Mouse (Mus musculus): ENCODE measurements around the gene Otoa. TPM values are rescaled to one million over a fixed set of nuclear protein-coding genes. Genes with fewer than 3 reads are reported as not detected.

The Otoa gene
- polyA plus RNA-seq, 1 experiment from 2014 or later = 0.05 TPM

- H3K4me3 ChIP-seq = no peak overlapping the region
- no peaks in the 10 kb centered on the region for H3K27me3 ChIP-seq (replicated peaks; ENCODE audit: low read depth, poor library complexity, severe bottlenecking)
- H3K27ac ChIP-seq (replicated peaks) = no peak overlapping the region
- no peaks in the 10 kb centered on the region for H3K9me3 ChIP-seq
- peak; percentile 32 for DNase-seq (ENCODE audit: low spot score)
- WGBS = 15% methylated on average over 4 of the region's 4 CpGs
- peaks cover 8% of the 10 kb centered on the region; the same call in 1 of the 2 replicates for H3K36me3 ChIP-seq (replicated peaks)
- peaks cover 23% of the 10 kb centered on the region for H3K4me1 ChIP-seq
Observed at GRCm38 (mm10) chr7:121085500-121085899, 4.0 kb downstream of the Otoa start.

DNA sequence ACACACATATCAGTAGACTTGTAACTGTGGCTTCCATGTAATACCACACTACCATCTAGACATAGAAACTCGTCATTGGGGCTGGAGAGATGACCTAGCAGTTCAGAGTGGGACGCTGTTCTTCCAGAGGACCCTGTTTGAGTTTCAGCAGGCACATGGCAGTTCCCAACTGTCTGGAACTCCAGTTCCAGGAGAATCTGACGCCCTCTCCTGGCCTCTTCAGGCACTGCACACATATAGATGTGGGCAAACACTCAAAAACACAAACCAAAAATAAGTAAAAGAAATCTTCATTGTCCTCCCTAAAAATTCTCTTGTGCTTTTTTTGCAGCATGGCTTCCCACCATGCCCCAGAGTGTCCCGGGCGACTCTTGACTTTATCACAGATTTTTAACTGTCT lies 7.3 kb downstream of the Otoa start:
- Histone ChIP-seq H3K4me1 (peaks cover 18% of the 10 kb centered on the region), H3K27me3 (replicated peaks; ENCODE audit: low read depth, poor library complexity, severe bottlenecking) (no peaks in the 10 kb centered on the region), H3K9me3 (no peaks in the 10 kb centered on the region), H3K27ac (replicated peaks) (no peak overlapping the region), H3K36me3 (replicated peaks) (no peaks in the 10 kb centered on the region), H3K4me3 (no peak overlapping the region)
- 79% methylated on average over 5 of the region's 5 CpGs for WGBS
- DNase-seq (ENCODE audit: low spot score) = no peak

DNA sequence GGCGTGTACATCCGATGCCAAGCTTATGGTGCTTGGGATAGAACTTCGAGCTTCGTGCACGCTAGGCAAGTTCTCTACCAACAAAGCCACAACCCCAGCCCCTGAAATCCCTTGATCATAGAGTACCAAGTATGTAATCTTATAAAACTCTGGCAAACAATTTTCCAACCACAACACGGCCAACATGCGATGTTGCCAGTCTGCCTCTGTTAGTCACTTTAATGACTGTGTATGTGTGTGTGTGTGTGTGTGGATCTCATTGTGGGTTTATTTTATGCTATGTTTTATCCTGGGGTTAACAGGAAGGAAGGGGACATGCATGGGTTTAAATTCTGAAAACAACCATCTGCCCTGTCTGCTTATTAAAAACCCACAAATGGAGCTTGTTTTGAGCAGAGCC lies 9.3 kb downstream of the Otoa start:
- Histone ChIP-seq H3K36me3 (replicated peaks) (no peaks in the 10 kb centered on the region), H3K27me3 (replicated peaks; ENCODE audit: low read depth, poor library complexity, severe bottlenecking) (no peaks in the 10 kb centered on the region), H3K4me3 (no peak overlapping the region), H3K27ac (replicated peaks) (no peak overlapping the region), H3K9me3 (no peaks in the 10 kb centered on the region), H3K4me1 (peaks cover 7% of the 10 kb centered on the region)
- WGBS = 91% methylated on average over 7 of the region's 7 CpGs
- no peak for DNase-seq (ENCODE audit: low spot score)

DNA sequence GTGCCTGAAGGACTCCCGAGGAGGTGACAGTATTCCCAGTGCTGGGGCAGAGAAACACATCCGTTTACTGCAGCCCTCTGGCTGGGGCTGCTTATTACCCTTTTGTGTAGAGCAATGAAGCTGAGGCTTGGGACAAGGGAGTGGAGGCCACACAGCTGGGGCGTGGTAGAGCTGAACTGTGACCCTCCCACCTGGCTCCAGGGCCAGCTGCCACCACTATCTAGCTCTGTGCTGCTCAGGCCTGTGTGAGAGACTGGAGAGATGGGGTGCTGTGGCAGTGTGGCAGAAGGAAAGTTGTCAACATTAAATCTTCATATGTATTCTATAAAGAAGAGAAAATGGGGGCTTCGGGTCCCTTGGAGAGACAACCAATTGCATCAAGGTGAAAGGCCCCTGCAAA lies 11.6 kb downstream of the Otoa start:
- no peak overlapping the region for H3K27ac ChIP-seq (replicated peaks)
- no peaks in the 10 kb centered on the region for H3K36me3 ChIP-seq (replicated peaks)
- WGBS = 80% methylated on average over 4 of the region's 4 CpGs
- no peak for DNase-seq (ENCODE audit: low spot score)
- H3K4me1 ChIP-seq = 0 out of 2 replicates have a peak, but pooled peaks cover 4% of the 10 kb centered on the region
- H3K4me3 ChIP-seq = no peak overlapping the region
- H3K9me3 ChIP-seq = no peaks in the 10 kb centered on the region
- no peaks in the 10 kb centered on the region for H3K27me3 ChIP-seq (replicated peaks; ENCODE audit: low read depth, poor library complexity, severe bottlenecking)

DNA sequence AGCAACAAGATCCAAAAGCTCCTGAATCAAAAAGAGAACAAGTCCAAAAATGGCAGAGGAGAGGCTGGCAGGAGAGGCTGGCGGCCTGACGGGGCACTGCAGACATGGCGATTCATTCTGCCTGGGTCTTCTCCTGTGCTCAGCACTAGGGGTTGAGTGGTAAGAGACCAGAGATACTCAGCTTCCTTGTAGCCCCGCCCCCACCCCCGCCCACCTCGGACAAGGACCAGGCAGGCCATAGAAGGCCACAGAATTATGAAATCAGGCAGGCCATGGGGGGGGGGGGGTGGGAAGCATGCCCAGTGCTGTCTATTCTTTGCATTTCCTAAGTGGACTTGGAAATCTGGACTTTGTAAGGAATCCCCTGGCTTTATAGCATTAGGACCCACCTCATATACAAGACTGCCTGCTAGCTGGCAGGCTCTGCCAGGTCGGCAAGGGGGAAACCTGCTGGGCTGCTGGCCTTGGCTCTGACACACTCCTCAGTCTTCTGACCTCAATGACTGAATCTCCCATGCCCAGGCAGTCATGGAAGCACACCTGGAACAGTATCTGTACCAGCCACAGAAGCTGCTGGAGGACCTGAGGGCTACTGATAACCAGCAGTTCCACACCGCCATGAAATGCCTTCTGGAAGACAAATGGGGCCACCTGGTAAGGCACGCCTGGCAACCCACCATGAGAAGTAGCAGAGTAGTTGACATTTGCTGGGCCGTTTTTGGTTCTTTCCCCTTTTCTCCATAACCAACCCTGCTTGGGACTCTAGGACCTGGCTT lies 17.4 kb downstream of the Otoa start:
- H3K9me3 ChIP-seq = no peaks in the 10 kb centered on the region
- DNase-seq (ENCODE audit: low spot score) = no peak
- 0 out of 2 replicates have a peak, but pooled peaks cover 4% of the 10 kb centered on the region for H3K4me1 ChIP-seq
- 75% methylated on average over 10 of the region's 10 CpGs for WGBS
- no peaks in the 10 kb centered on the region for H3K27me3 ChIP-seq (replicated peaks; ENCODE audit: low read depth, poor library complexity, severe bottlenecking)
- no peaks in the 10 kb centered on the region for H3K36me3 ChIP-seq (replicated peaks)
- no peak overlapping the region for H3K4me3 ChIP-seq
- no peak overlapping the region for H3K27ac ChIP-seq (replicated peaks)

DNA sequence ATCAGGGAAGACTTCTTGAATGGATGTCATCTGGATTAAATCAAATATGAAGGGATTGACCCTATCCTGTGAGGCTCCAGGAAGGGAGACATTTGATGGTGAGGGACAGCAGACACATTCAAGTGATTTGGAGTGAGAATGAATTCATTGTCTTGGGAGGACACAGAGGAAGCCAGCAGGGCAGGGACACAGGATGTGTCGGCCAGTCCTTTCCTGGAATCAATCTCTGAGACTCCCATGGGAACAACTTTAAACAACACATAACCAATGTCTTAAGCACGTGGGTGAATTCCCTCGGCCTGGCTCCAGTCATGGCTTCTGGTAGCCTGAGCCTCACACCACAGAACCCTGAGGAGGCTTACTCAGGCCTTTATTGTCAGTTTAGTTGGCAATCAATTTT lies 26.4 kb downstream of the Otoa start:
- Histone ChIP-seq H3K27me3 (replicated peaks; ENCODE audit: low read depth, poor library complexity, severe bottlenecking) (no peaks in the 10 kb centered on the region), H3K4me3 (no peak overlapping the region)
- 40% methylated on average over 3 of the region's 3 CpGs for whole genome bisulfite sequencing

DNA sequence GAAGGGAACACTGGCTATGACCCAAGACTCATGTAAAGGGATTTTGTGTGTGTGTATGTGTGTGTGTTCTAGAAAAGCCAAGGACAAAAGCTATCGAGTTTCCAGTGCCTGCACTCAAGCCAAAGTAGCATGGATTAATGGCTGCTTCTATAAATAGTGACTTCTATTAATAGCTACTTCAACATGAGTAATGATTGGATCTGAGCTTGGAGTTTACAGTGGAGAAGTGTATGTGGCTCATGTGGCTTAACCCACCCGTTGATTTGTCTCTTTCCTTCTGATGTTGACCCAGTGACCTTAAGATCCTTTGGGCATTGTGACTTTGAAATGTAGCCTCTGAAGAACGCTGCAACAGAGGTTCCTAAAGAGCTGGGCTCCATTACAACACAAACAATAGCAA lies 29.9 kb downstream of the Otoa start:
- 46% methylated on average over 3 of the region's 3 CpGs for WGBS
- no peaks in the 10 kb centered on the region for H3K9me3 ChIP-seq
- peaks cover 8% of the 10 kb centered on the region; the same call in 1 of the 2 replicates for H3K4me1 ChIP-seq
- no peak for DNase-seq (ENCODE audit: low spot score)
- no peaks in the 10 kb centered on the region for H3K36me3 ChIP-seq (replicated peaks)
- no peak overlapping the region for H3K4me3 ChIP-seq
- no peak overlapping the region for H3K27ac ChIP-seq (replicated peaks)
- H3K27me3 ChIP-seq (replicated peaks; ENCODE audit: low read depth, poor library complexity, severe bottlenecking) = no peaks in the 10 kb centered on the region

More for the DNA sequence above, 26.4 kb downstream of the Otoa start:
- no peaks in the 10 kb centered on the region for H3K36me3 ChIP-seq (replicated peaks)
- H3K27ac ChIP-seq (replicated peaks) = no peak overlapping the region
- H3K9me3 ChIP-seq = no peaks in the 10 kb centered on the region
- H3K4me1 ChIP-seq = peaks cover 8% of the 10 kb centered on the region; the same call in 1 of the 2 replicates
- no peak for DNase-seq (ENCODE audit: low spot score)

DNA sequence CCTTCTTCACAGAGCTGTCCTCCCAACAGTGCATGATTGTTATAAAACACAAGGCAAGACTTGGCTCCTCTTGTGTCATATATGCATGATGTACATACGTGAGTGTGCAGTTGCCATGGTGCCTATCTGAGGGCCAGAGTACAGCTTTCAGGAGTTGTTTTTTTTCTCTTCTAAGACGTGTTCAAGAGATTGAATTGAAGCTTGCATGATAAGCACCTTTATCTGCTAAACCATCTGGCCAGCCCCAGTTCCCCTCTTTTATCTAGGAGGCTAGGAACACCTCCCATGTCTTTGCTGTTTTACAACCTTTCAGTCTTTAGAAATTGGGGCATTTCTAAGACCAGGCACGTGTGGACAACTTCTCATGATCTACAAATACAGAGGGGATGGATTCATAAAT lies 30.3 kb downstream of the Otoa start:
- 82% methylated on average over 3 of the region's 3 CpGs for WGBS
- DNase-seq (ENCODE audit: low spot score) = no peak
- no peak overlapping the region for H3K27ac ChIP-seq (replicated peaks)

DNA sequence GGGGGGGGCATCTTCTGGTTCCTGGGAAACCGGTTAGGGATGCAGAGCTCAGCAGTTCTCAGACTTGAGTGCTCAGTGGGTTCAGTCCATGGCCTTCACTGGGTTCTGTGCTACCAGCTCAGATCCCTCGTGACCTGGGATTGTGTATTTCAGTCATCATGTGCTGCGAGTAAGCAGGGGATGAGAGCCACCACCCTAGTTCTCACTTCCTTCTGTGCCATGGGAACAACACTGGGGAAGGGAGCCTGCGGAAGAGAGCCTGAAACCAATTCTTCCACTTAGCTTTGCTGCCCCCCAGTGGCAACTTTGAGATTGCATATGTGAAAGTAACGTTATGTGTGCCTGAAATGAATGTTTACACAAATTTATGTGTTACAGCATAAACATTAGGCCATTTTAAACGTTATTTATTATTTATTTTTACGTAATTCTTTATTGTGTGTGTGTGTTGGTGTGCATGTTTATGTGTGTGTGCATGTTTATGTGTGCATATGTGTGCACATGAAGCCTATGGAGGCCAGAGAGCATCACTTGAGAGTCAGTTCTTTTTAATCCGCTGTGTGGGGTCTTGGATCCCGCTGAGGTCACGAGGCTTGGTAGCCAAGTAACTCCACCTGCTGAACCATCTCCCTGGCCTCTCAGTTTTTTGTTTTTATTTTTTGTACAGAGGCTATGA lies 38.8 kb downstream of the Otoa start:
- Histone ChIP-seq H3K9me3 (no peaks in the 10 kb centered on the region), H3K4me3 (no peak overlapping the region), H3K4me1 (no peaks in the 10 kb centered on the region), H3K27ac (replicated peaks) (no peak overlapping the region), H3K27me3 (replicated peaks; ENCODE audit: low read depth, poor library complexity, severe bottlenecking) (no peaks in the 10 kb centered on the region), H3K36me3 (replicated peaks) (no peaks in the 10 kb centered on the region)
- WGBS = 13% methylated on average over 10 of the region's 10 CpGs
- DNase-seq (ENCODE audit: low spot score) = peak; percentile 82

More for the DNA sequence above, 30.3 kb downstream of the Otoa start:
- Histone ChIP-seq H3K27me3 (replicated peaks; ENCODE audit: low read depth, poor library complexity, severe bottlenecking) (no peaks in the 10 kb centered on the region), H3K4me3 (no peak overlapping the region), H3K36me3 (replicated peaks) (no peaks in the 10 kb centered on the region), H3K4me1 (peaks cover 8% of the 10 kb centered on the region; the same call in 1 of the 2 replicates), H3K9me3 (no peaks in the 10 kb centered on the region)

DNA sequence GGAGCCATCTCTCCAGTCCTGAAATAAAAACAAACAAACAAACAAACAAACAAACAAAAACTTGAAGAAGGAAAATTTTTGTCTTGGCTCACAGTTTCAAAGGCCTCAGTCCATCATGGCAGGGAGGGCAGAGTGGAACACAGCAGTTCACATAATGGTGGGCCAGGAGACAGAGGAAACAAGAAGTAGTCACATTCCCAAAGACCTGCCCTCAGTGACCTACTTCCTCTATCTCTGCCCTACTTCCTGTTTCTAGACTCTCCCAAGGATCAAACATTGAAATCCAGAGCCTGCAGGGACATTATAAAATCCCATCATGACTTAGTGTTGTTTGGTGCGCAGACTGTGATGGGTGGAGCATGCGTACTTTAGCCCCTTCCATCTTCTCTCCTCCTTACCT lies 49.4 kb downstream of the Otoa start:
- no peak for DNase-seq (ENCODE audit: low spot score)
- H3K4me1 ChIP-seq = no peaks in the 10 kb centered on the region
- 95% methylated on average over 2 of the region's 2 CpGs for WGBS
- no peaks in the 10 kb centered on the region for H3K27me3 ChIP-seq (replicated peaks; ENCODE audit: low read depth, poor library complexity, severe bottlenecking)
- no peak overlapping the region for H3K4me3 ChIP-seq
- H3K36me3 ChIP-seq (replicated peaks) = no peaks in the 10 kb centered on the region
- H3K9me3 ChIP-seq = peaks cover 5% of the 10 kb centered on the region; the same call in 1 of the 2 replicates
- H3K27ac ChIP-seq (replicated peaks) = no peak overlapping the region

GRCm38 (mm10) chr7:121141274-121141673 lies 59.8 kb downstream of the Otoa start:
- peaks cover 11% of the 10 kb centered on the region for H3K4me1 ChIP-seq
- H3K27me3 ChIP-seq (replicated peaks; ENCODE audit: low read depth, poor library complexity, severe bottlenecking) = no peaks in the 10 kb centered on the region
- DNase-seq (ENCODE audit: low spot score) = no peak
- no peaks in the 10 kb centered on the region for H3K9me3 ChIP-seq
- no peak overlapping the region for H3K27ac ChIP-seq (replicated peaks)
- whole genome bisulfite sequencing = 87% methylated on average over 5 of the region's 5 CpGs
- no peak overlapping the region for H3K4me3 ChIP-seq
- no peaks in the 10 kb centered on the region for H3K36me3 ChIP-seq (replicated peaks)

DNA sequence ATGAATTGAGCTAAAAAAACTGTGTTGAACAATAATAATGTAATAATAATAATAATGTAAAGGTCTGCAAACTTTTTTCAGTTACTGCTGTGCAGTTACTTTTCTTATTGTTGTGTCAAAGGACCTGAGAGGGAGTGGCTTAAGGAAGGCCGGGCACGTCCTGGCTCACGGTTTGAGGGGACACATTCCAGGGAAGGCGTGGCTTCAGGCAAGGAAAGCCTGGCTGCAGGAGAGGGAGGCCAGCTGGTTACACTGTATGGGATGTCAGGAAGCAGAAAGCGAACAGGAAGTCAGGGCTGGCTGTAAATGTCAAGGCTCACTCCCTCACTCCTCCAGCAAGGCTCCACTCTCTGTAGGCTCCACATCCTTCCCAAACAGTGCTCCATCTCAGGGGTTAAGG lies 69.2 kb downstream of the Otoa start:
- no peak for DNase-seq (ENCODE audit: low spot score)
- WGBS = 78% methylated on average over 5 of the region's 5 CpGs

DNA sequence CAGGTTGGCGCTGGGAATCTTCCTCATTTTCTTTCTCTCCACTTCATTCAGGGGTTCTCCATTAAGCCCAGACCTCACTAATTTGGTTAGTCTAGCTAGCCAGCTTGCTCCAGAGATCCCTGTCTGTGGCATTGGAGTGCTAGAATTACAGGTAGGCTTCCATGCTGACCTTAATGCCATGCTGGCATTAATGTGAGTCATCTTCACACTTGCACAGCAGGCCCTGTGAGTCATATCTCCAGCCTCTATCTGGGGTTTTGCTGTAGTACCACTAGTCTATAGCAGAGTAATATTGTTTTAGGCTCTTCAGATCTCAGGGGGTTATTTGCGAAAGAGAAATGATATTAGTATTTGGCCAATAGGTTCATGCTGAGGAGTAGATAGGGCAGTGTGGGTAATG lies 70.7 kb downstream of the Otoa start:
- H3K27ac ChIP-seq (replicated peaks) = no peak overlapping the region
- no peaks in the 10 kb centered on the region for H3K36me3 ChIP-seq (replicated peaks)
- WGBS = 96% methylated on average over 2 of the region's 2 CpGs
- no peak for DNase-seq (ENCODE audit: low spot score)
- no peaks in the 10 kb centered on the region for H3K27me3 ChIP-seq (replicated peaks; ENCODE audit: low read depth, poor library complexity, severe bottlenecking)
- H3K9me3 ChIP-seq = no peaks in the 10 kb centered on the region
- no peaks in the 10 kb centered on the region for H3K4me1 ChIP-seq
- H3K4me3 ChIP-seq = no peak overlapping the region

More for the DNA sequence above, 69.2 kb downstream of the Otoa start:
- no peaks in the 10 kb centered on the region for H3K9me3 ChIP-seq
- no peak overlapping the region for H3K27ac ChIP-seq (replicated peaks)
- no peak overlapping the region for H3K4me3 ChIP-seq
- no peaks in the 10 kb centered on the region for H3K27me3 ChIP-seq (replicated peaks; ENCODE audit: low read depth, poor library complexity, severe bottlenecking)
- H3K4me1 ChIP-seq = no peaks in the 10 kb centered on the region
- H3K36me3 ChIP-seq (replicated peaks) = no peaks in the 10 kb centered on the region
